ENCODE assay signal across 16 mouse cellular contexts in the genomic region with DNA sequence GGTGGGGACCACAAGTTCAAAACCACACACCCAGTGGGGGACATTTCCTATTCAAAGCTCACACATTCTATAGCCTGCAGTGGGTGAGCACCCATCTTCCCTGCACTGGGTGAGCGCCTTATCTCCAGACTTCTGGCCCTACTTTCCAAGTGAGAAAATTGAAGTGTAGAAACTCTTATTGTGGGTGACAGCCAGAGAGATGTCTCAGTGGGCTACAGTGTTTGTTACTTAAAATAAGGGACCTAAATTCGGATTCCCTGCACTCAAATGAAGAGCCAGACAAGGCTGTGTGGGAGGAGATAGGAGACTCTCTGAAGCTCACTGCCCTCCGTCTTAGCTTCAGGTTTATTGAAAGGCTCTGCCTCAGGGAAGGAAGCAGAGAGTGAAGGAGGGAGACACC.
"Had no signal": no experiment of that assay in that cellular context is flagged by ENCODE, and none has a peak within 500 bp of the region (broad histone marks: within the 10 kb centered on the region; RNA-seq: fewer than 3 reads in every experiment).

No protein-coding gene starts in this region.

- H3K9me3 ChIP-seq: intestine, embryonic 15.5 days; kidney, embryonic 15.5 days; limb, embryonic 15.5 days; liver, embryonic 12.5 days; midbrain, embryonic 12.5 days; neural tube, embryonic 15.5 days; stomach, embryonic 15.5 days had no signal

- H3K27ac ChIP-seq: intestine, embryonic 15.5 days; kidney, embryonic 15.5 days; limb, embryonic 15.5 days; liver, embryonic 12.5 days; midbrain, embryonic 12.5 days; neural tube, embryonic 15.5 days; stomach, embryonic 15.5 days had no signal

- H3K27me3 ChIP-seq: intestine, embryonic 15.5 days; kidney, embryonic 15.5 days; limb, embryonic 15.5 days; liver, embryonic 12.5 days; neural tube, embryonic 15.5 days; stomach, embryonic 15.5 days had no signal

- ATAC-seq: intestine, embryonic 15.5 days; liver, embryonic 12.5 days had no signal

- H3K9ac ChIP-seq: intestine, embryonic 15.5 days; kidney, embryonic 15.5 days; limb, embryonic 15.5 days; liver, embryonic 12.5 days; lung, embryonic 14.5 days; midbrain, embryonic 12.5 days; neural tube, embryonic 15.5 days; stomach, embryonic 15.5 days had no signal

- H3K36me3 ChIP-seq: intestine, embryonic 15.5 days; kidney, embryonic 15.5 days; limb, embryonic 15.5 days; liver, embryonic 12.5 days; midbrain, embryonic 12.5 days; neural tube, embryonic 15.5 days; stomach, embryonic 15.5 days had no signal

- H3K4me3 ChIP-seq: intestine, embryonic 15.5 days; kidney, embryonic 15.5 days; limb, embryonic 15.5 days; liver, embryonic 12.5 days; midbrain, embryonic 12.5 days; myocyte; neural tube, embryonic 15.5 days; stomach, embryonic 15.5 days had no signal

- H3K4me2 ChIP-seq: intestine, embryonic 15.5 days; kidney, embryonic 15.5 days; limb, embryonic 15.5 days; liver, embryonic 12.5 days; lung, embryonic 14.5 days; midbrain, embryonic 12.5 days; neural tube, embryonic 15.5 days; stomach, embryonic 15.5 days had no signal

- DNase-seq: kidney, adult 2 months; kidney, postnatal 14 days; lung, embryonic 14.5 days; lung, postnatal 10 days; lung, postnatal 4 days; retina, postnatal 1 day; spleen, adult 18-20 months; thymus, postnatal 36 days had no signal

- H3K4me1 ChIP-seq: liver, embryonic 12.5 days had no signal
